Mouse (Mus musculus) E14TG2a.4 (cell line): ENCODE measurements around the gene Nrxn3.

ENCODE experiments used
- CTCF ChIP-seq: conservative IDR thresholded peaks from 2 replicates; pipeline ENCODE4 v1.5.1; 2014; ENCODE audit warnings: low read length
- NANOG ChIP-seq: IDR thresholded peaks from 2 replicates; pipeline ENCODE4 v1.6.1; 2014; ENCODE audit warnings: borderline replicate concordance, low read length, mixed read lengths

GRCm38 (mm10) chr12:88709223-88709622, 13.5 kb upstream of the Nrxn3 start:
- peak; percentile 48 for TF ChIP-seq CTCF
- TF ChIP-seq NANOG: no peak
